Mouse (Mus musculus) ES-E14 (cell line): ENCODE results near the gene Pola2. TPM values are rescaled to one million over a fixed set of nuclear protein-coding genes. Genes with fewer than 3 reads are reported as not detected.
A peak's percentile ranks its signal among the peaks of the same experiment; 100 is the strongest.

Experiments
- DNase-seq: peaks from one replicate; pipeline ENCODE4 v3.0.0-alpha.2; 2013; ENCODE audit warnings: low read depth, low spot score
- H3K27ac ChIP-seq: 2 replicates; pipeline ENCODE4 v1.5.1; 2012; ENCODE audit warnings: low read depth, mild to moderate bottlenecking, low read length, moderate library complexity, mixed read lengths; ENCODE audit not compliant: poor library complexity, insufficient read depth, severe bottlenecking
- H3K36me3 ChIP-seq: 2 replicates; pipeline ENCODE4 v1.6.1; 2012; ENCODE audit warnings: mild to moderate bottlenecking, low read length, moderate library complexity, mixed read lengths; ENCODE audit not compliant: control insufficient read depth, poor library complexity, insufficient read depth, severe bottlenecking
- H3K4me1 ChIP-seq, 2 experiments: fragments of 150-350 bp in 1 of 2; sonication (generic) in 1 of 2; 2 replicates each; pipeline ENCODE4 v1.6.1; 2012; ENCODE audit warnings: low read length in 2 of 2, mild to moderate bottlenecking in 1 of 2, mixed read lengths in 1 of 2; ENCODE audit not compliant: control insufficient read depth in 2 of 2, insufficient read depth in 2 of 2, poor library complexity in 1 of 2
- H3K4me3 ChIP-seq, 2 experiments: fragments of 150-350 bp in 1 of 2; sonication (generic) in 1 of 2; 2 replicates each; pipeline ENCODE4 v1.5.1; 2012; ENCODE audit warnings: low read length in 2 of 2, low read depth in 1 of 2, mild to moderate bottlenecking in 1 of 2, mixed read lengths in 1 of 2; ENCODE audit not compliant: insufficient read depth in 1 of 2, poor library complexity in 1 of 2, severe bottlenecking in 1 of 2
- H3K9ac ChIP-seq: 2 replicates; pipeline ENCODE4 v1.6.1; 2012; ENCODE audit warnings: low read depth, mild to moderate bottlenecking, low read length, mixed read lengths; ENCODE audit not compliant: poor library complexity, insufficient read depth, severe bottlenecking
- H3K9me3 ChIP-seq: fragments of 150-350 bp; sonication (generic); 2 replicates; pipeline ENCODE4 v1.6.1; 2012; ENCODE audit warnings: low read depth, mild to moderate bottlenecking, low read length; ENCODE audit not compliant: control insufficient read depth, insufficient read depth
- CHD2 ChIP-seq: IDR thresholded peaks from 2 replicates; pipeline ENCODE4 v1.6.1; 2014; ENCODE audit warnings: mild to moderate bottlenecking, low read depth, low read length, inconsistent platforms
- HCFC1 ChIP-seq: IDR thresholded peaks from 2 replicates; pipeline ENCODE4 v1.6.1; 2012; ENCODE audit warnings: low read length, inconsistent platforms, borderline replicate concordance; ENCODE audit not compliant: insufficient read depth
- MAFK ChIP-seq: IDR thresholded peaks from 2 replicates; pipeline ENCODE4 v1.6.1; 2014; ENCODE audit warnings: mild to moderate bottlenecking, low read depth, low read length, inconsistent platforms; ENCODE audit not compliant: insufficient read depth
- ZC3H11A ChIP-seq: IDR thresholded peaks from 2 replicates; pipeline ENCODE4 v1.6.1; 2012; ENCODE audit warnings: low read depth, mild to moderate bottlenecking, inconsistent platforms, low read length, borderline replicate concordance
- ZNF384 ChIP-seq: IDR thresholded peaks from 2 replicates; pipeline ENCODE4 v1.6.1; 2012; ENCODE audit warnings: low read depth, low read length, inconsistent platforms
- in situ Hi-C, 2 experiments: fragments of 600-800 bp; cut with MboI; formaldehyde crosslinking; loops; one replicate each; pipeline ENCODE4 v1.15.1; 2025; ENCODE audit warnings: low sequenced_read_pairs in 2 of 2, inconsistent platforms in 1 of 2; ENCODE audit not compliant: unreplicated experiment in 2 of 2
- total RNA-seq: library from RNA; depleted of rRNA; stranded (reverse); fragments of 300-350 nt; gene quantifications from 2 replicates; pipeline ENCODE4 v1.2.3, GENCODE M21; 2012; rRNA removed

Pola2 gene
- 69.7 and 80.5 TPM in 2 replicates for total RNA-seq

DNA sequence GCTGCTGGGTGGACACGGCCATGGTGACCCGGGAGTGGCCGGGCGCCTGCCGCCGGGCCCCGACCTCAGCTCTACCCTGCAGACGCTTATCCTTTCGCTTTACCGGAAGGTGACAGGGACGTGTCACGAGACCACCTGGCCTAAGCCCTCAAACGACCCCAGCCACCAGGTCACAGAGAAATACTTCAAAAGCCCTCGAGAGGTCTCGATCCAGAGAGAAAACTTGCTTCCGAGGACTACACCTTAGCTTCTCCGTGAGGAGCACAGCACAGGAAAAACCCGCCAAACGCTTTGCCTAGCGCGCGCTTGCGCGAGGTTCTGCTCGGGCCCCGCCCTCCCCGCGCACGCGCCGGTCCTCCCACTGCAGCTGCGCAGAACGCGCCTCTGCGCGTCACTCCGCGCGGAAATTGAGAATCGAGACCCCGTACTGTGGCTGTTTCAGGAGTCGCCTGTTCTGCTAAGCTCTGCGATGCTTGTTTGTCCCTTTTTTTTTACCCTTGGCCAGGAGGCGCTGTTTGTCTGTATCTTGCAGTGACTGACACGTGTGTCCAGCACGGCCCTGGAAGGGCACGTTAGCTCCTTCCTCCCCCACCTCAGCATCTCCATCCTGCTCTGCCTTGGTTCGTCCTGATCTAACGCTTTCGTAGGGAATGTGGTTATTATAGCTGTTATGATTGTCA, at the start of gene Pola2:
Gene Pola2 (minus strand): TSS at position 320 of the 680 bp plus-strand sequence.
- DNase-seq, result peak; percentile 73
- Histone ChIP-seq H3K9ac (peak within 1 kb of the TSS; percentile 91), H3K36me3 (peaks cover 11% of the 10 kb centered on the region), H3K9me3 (no peaks in the 10 kb centered on the region), H3K4me3 (peak within 1 kb of the TSS; percentile 77 to 81), H3K27ac (peak within 1 kb of the TSS; percentile 38), H3K4me1 (peaks cover 5% of the 10 kb centered on the region in 2 experiments; a peak in 2 of 4 replicates)
- in situ Hi-C loops, result loop anchor here (5.0 to 10.0 kb wide), 2 partner anchors 161 to 163 kb away; partner anchors contain the start of gene Snx15 (in 2 of the 2)
- TF ChIP-seq HCFC1, result no peak
- no peak for TF ChIP-seq CHD2
- no peak for TF ChIP-seq MAFK
- no peak for TF ChIP-seq ZNF384
- TF ChIP-seq ZC3H11A, result no peak

DNA sequence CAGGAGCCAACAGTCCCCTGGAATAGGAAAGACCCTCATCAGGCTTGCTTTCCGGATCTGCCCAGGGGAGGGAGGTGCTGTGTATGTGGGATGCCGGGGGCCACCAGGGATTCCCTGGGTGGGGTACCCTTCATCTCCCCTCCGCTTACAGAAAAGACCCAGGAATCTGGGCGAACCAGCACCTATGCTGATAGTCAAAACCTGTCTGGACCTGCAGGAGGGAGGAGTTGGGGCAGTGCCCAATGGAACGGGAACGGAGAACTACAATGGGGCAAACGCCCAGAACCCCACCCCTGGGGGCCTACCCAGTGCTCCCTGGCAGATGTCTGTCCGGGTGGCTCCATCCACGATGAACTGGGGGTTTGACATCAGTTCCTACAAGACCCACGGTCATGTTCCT, 49.7 kb upstream of the Pola2 start:
- TF ChIP-seq CHD2 (no peak), ZC3H11A (no peak), MAFK (no peak), HCFC1 (no peak), ZNF384 (no peak)
- peaks cover 5 to 22% of the 10 kb centered on the region in 2 experiments; a peak in 3 of 4 replicates for H3K4me1 ChIP-seq
- H3K36me3 ChIP-seq, result no peaks in the 10 kb centered on the region
- H3K4me3 ChIP-seq, result no peak overlapping the region
- no peak overlapping the region for H3K27ac ChIP-seq
- no peaks in the 10 kb centered on the region for H3K9me3 ChIP-seq
- in situ Hi-C loops, result no loop called here
- DNase-seq, result no peak
- no peak overlapping the region for H3K9ac ChIP-seq

DNA sequence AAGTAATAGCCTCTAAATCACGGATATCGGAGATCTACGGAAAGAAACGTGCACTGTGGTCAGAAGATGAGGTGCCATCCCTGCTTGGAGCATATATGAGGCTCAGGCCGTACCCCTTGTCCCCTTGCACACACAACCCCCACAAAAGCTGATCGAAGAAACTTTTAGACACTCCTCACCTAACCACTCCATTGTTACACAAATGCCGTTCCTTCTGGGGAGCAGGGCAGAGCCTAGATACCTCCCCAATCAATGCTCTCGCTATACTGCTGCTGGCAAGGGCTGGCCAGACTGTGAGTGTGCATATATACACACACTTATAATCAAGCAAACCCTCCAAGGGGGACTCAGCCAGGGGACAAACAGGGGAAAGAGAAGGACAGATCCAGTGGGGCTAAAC, 45.1 kb upstream of the Pola2 start:
- peak overlapping the region; percentile 16 to 31; a peak in 3 of 4 replicates for H3K4me3 ChIP-seq
- in situ Hi-C loops, result no loop called here
- no peak overlapping the region for H3K27ac ChIP-seq

DNA sequence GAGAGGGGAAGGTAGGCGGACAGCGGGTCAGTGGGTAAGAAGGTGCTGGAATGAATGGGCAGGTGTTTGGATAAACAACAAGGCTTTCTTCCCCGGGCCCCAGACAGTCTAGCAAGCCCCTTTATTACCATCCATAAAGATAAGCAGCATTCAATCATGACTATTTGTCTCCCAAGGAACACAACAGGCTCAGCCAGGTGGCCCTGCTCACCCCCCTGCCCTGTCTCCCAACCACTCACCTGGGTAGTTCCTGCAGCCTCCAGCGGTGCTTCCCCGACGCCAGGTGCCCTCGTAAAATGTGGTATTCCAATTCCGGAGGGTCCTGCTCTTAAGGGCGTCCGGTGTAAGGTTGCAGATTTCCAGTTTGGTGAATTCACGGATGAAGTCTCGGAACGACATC, 43.0 kb upstream of the Pola2 start:
- in situ Hi-C loops, result no loop called here
- TF ChIP-seq ZC3H11A (no peak), HCFC1 (no peak), CHD2 (no peak), MAFK (no peak), ZNF384 (no peak)
- Histone ChIP-seq H3K9me3 (no peaks in the 10 kb centered on the region), H3K27ac (no peak overlapping the region), H3K9ac (no peak overlapping the region), H3K4me1 (peaks cover 5 to 21% of the 10 kb centered on the region in 2 experiments), H3K4me3 (no peak overlapping the region), H3K36me3 (no peaks in the 10 kb centered on the region)
- DNase-seq, result no peak

More for the DNA sequence above, 45.1 kb upstream of the Pola2 start:
- H3K4me1 ChIP-seq, result peaks cover 5 to 23% of the 10 kb centered on the region in 2 experiments
- DNase-seq, result no peak
- no peaks in the 10 kb centered on the region for H3K9me3 ChIP-seq
- H3K36me3 ChIP-seq, result no peaks in the 10 kb centered on the region
- TF ChIP-seq CHD2 (no peak), ZNF384 (no peak), HCFC1 (no peak), ZC3H11A (no peak), MAFK (no peak)
- H3K9ac ChIP-seq, result no peak overlapping the region
